Mouse (Mus musculus) adrenal gland, adult 10 weeks (tissue): ENCODE results near the gene Glipr1l3. TPM values are rescaled to one million over a fixed set of nuclear protein-coding genes. Genes with fewer than 3 reads are reported as not detected.

Experiments used
- polyA plus RNA-seq: library from polyadenylated mRNA; stranded (reverse); fragments of 350-450 nt; fragmentation: Illumina TruSeq; extraction: RNeasy Lipid Tissue Mini Kit (QIAGEN cat#74804); gene quantifications from one replicate; pipeline ENCODE4 v1.2.3, GENCODE M21; 2014; ENCODE audit warnings: low read depth, low replicate concordance

Glipr1l3 gene
- not detected for polyA plus RNA-seq

GRCm38 (mm10) chr10:112159882-112160560 lies at the start of gene Glipr1l3:
Gene Glipr1l3, minus strand, starts transcription at chr10:112160327.

GRCm38 (mm10) chr10:112163168-112163766 lies 3.1 kb upstream of the Glipr1l3 start, which contains the start of gene Caps2:
Gene Caps2, plus strand, starts transcription at chr10:112163621.

Other genes with a start within 250 kb of the Glipr1l3 start
- gene Krr1, start 187.7 kb downstream of the Glipr1l3 start, polyA plus RNA-seq: 73.9 TPM
- gene Glipr1, start 157.7 kb downstream of the Glipr1l3 start, polyA plus RNA-seq: 8.6 TPM
- not detected for gene Glipr1l1, start 100.1 kb downstream of the Glipr1l3 start, polyA plus RNA-seq
- not detected for gene Glipr1l2, start 77.0 kb downstream of the Glipr1l3 start, polyA plus RNA-seq
- gene Caps2, start 3.3 kb upstream of the Glipr1l3 start, polyA plus RNA-seq: 0.35 TPM
- 0.12 TPM for gene Kcnc2, start 110.8 kb upstream of the Glipr1l3 start, polyA plus RNA-seq